22 mouse cellular contexts compared by ENCODE assay signal in genomic region chr11:77194762-77195161, GRCm38 (mm10). TPM values are rescaled to one million over a fixed set of nuclear protein-coding genes. Genes with fewer than 3 reads are reported as not detected.
A peak's percentile ranks its signal among the peaks of the same experiment; 100 is the strongest.
DNase-seq lines count a peak whose midpoint lies in the region; ATAC-seq and TF ChIP-seq lines count a peak whose summit lies in the region.
"Had no signal": no experiment of that assay in that cellular context is flagged by ENCODE, and none has a peak within 500 bp of the region (broad histone marks: within the 10 kb centered on the region; RNA-seq: fewer than 3 reads in every experiment).

No protein-coding gene starts in this region.

- no peaks in the 10 kb centered on the region for H3K79me2 ChIP-seq in liver, adult 2 months (ENCODE audit: control insufficient read depth, insufficient read depth, low read length)

- WGBS in heart, embryonic 12.5 days: 70% methylated on average over 1 of the region's 1 CpGs
- WGBS in heart, postnatal 0 days: 80% methylated on average over 1 of the region's 1 CpGs
- 24% methylated on average over 1 of the region's 1 CpGs for WGBS in liver, adult 2 months
- 54% methylated on average over 1 of the region's 1 CpGs for WGBS in liver, embryonic 12.5 days (ENCODE audit: insufficient replicate concordance)

- H3K4me2 ChIP-seq in heart, embryonic 12.5 days: no peak overlapping the region
- no peak overlapping the region for H3K4me2 ChIP-seq in heart, postnatal 0 days (ENCODE audit: low read depth, low read length)
- no peak overlapping the region for H3K4me2 ChIP-seq in liver, embryonic 12.5 days
- H3K4me2 ChIP-seq: embryonic facial prominence, embryonic 12.5 days; embryonic facial prominence, embryonic 15.5 days; hindbrain, embryonic 12.5 days; hindbrain, embryonic 15.5 days had no signal

- no peak for TF ChIP-seq POLR2A in liver, adult 2 months (IDR thresholded peaks at IDR 0.05; ENCODE audit: extremely low read depth, insufficient read depth, low read length)

- no peak for ATAC-seq in heart, embryonic 12.5 days (ENCODE audit: insufficient number of reproducible peaks, low FRiP score)
- ATAC-seq in heart, postnatal 0 days (ENCODE audit: insufficient read depth, low read depth): no peak
- ATAC-seq in liver, embryonic 12.5 days: no peak
- ATAC-seq: CD4-positive, CD25-positive, alpha-beta regulatory T cell, adult 4 months; forebrain, postnatal 0 days; intestine, postnatal 0 days had no signal

- H3K4me1 ChIP-seq in heart, embryonic 12.5 days (replicated peaks): peaks cover 22% of the 10 kb centered on the region
- peaks cover 24% of the 10 kb centered on the region for H3K4me1 ChIP-seq in heart, postnatal 0 days (ENCODE audit: control insufficient read depth, insufficient read depth)
- peaks cover 2% of the 10 kb centered on the region; the same call in 1 of the 2 replicates for H3K4me1 ChIP-seq in liver, adult 2 months (ENCODE audit: control insufficient read depth, insufficient read depth, low read length)
- H3K4me1 ChIP-seq in liver, embryonic 12.5 days: peaks cover 11% of the 10 kb centered on the region
- H3K4me1 ChIP-seq: embryonic facial prominence, embryonic 15.5 days; hindbrain, embryonic 15.5 days had no signal

- H3K27me3 ChIP-seq in heart, embryonic 12.5 days (replicated peaks): no peaks in the 10 kb centered on the region
- no peaks in the 10 kb centered on the region for H3K27me3 ChIP-seq in heart, postnatal 0 days (ENCODE audit: control insufficient read depth, insufficient read depth, low read length)
- no peaks in the 10 kb centered on the region for H3K27me3 ChIP-seq in liver, adult 2 months (ENCODE audit: control insufficient read depth, insufficient read depth, low read length)
- no peaks in the 10 kb centered on the region for H3K27me3 ChIP-seq in liver, embryonic 12.5 days (replicated peaks)
- H3K27me3 ChIP-seq: embryonic facial prominence, embryonic 12.5 days; embryonic facial prominence, embryonic 15.5 days; hindbrain, embryonic 12.5 days; hindbrain, embryonic 15.5 days had no signal

- no peaks in the 10 kb centered on the region for H3K9me3 ChIP-seq in heart, embryonic 12.5 days (replicated peaks)
- no peaks in the 10 kb centered on the region for H3K9me3 ChIP-seq in heart, postnatal 0 days (replicated peaks; ENCODE audit: control insufficient read depth, low read length)
- no peaks in the 10 kb centered on the region for H3K9me3 ChIP-seq in liver, embryonic 12.5 days (replicated peaks)
- H3K9me3 ChIP-seq: embryonic facial prominence, embryonic 12.5 days; embryonic facial prominence, embryonic 15.5 days; hindbrain, embryonic 12.5 days; hindbrain, embryonic 15.5 days had no signal

- no peak overlapping the region for H3K9ac ChIP-seq in heart, embryonic 12.5 days
- no peak overlapping the region for H3K9ac ChIP-seq in heart, postnatal 0 days (replicated peaks; ENCODE audit: low read depth, low read length)
- no peak overlapping the region for H3K9ac ChIP-seq in liver, adult 2 months (ENCODE audit: low read depth, low read length)
- H3K9ac ChIP-seq in liver, embryonic 12.5 days: no peak overlapping the region
- H3K9ac ChIP-seq: embryonic facial prominence, embryonic 12.5 days; embryonic facial prominence, embryonic 15.5 days; forebrain, postnatal 0 days; hindbrain, embryonic 12.5 days; hindbrain, embryonic 15.5 days had no signal

- H3K4me3 ChIP-seq in heart, embryonic 12.5 days: no peak overlapping the region
- H3K4me3 ChIP-seq in heart, postnatal 0 days (ENCODE audit: low read depth, low read length): no peak overlapping the region
- H3K4me3 ChIP-seq in liver, adult 2 months (ENCODE audit: insufficient read depth, low read depth, low read length): no peak overlapping the region
- H3K4me3 ChIP-seq in liver, embryonic 12.5 days: no peak overlapping the region
- H3K4me3 ChIP-seq: embryonic facial prominence, embryonic 12.5 days; embryonic facial prominence, embryonic 15.5 days; gastrocnemius, adult 2 months; heart, adult 2 months; hindbrain, embryonic 12.5 days; hindbrain, embryonic 15.5 days had no signal

- TF ChIP-seq CTCF in heart, postnatal 0 days (IDR thresholded peaks at IDR 0.05; ENCODE audit: low read depth): no peak
- TF ChIP-seq CTCF in liver, adult 2 months (IDR thresholded peaks at IDR 0.05; ENCODE audit: low read depth, low read length): no peak

- no peaks in the 10 kb centered on the region for H3K36me3 ChIP-seq in heart, embryonic 12.5 days
- no peaks in the 10 kb centered on the region for H3K36me3 ChIP-seq in heart, postnatal 0 days (replicated peaks; ENCODE audit: control insufficient read depth, insufficient read depth, low read length)
- no peaks in the 10 kb centered on the region for H3K36me3 ChIP-seq in liver, adult 2 months (ENCODE audit: control insufficient read depth, insufficient read depth, low read length)
- H3K36me3 ChIP-seq in liver, embryonic 12.5 days: no peaks in the 10 kb centered on the region
- H3K36me3 ChIP-seq: embryonic facial prominence, embryonic 12.5 days; embryonic facial prominence, embryonic 15.5 days; hindbrain, embryonic 12.5 days; hindbrain, embryonic 15.5 days had no signal

- TF ChIP-seq EP300 in heart, postnatal 0 days (IDR thresholded peaks at IDR 0.05; ENCODE audit: low read depth): no peak

- no peak for DNase-seq in heart, adult 18-20 months
- DNase-seq in heart, postnatal 0 days (ENCODE audit: low spot score): no peak
- DNase-seq in heart, postnatal 4 days: no peak
- DNase-seq in liver, adult 2 months (ENCODE audit: extremely low read depth, low read depth, low spot score): peak; percentile 80
- DNase-seq: adrenal gland, adult 2 months; adrenal gland, postnatal 14 days; cerebellum, adult 11 months; cerebellum, adult 2 months; cerebellum, adult 9-11 months; cerebellum, postnatal 25 days; forebrain, postnatal 0 days; gastrocnemius, adult 2 months; gastrocnemius, postnatal 14 days; heart, adult 2 months had no signal

- peak overlapping the region; percentile 60 for H3K27ac ChIP-seq in heart, embryonic 12.5 days (ENCODE audit: poor library complexity, severe bottlenecking)
- H3K27ac ChIP-seq in heart, postnatal 0 days (ENCODE audit: low read depth): peak overlapping the region; percentile 9
- no peak overlapping the region for H3K27ac ChIP-seq in liver, adult 2 months (replicated peaks; ENCODE audit: insufficient read depth, low read depth, low read length)
- no peak overlapping the region for H3K27ac ChIP-seq in liver, embryonic 12.5 days
- H3K27ac ChIP-seq: embryonic facial prominence, embryonic 12.5 days; embryonic facial prominence, embryonic 15.5 days; gastrocnemius, adult 2 months; heart, adult 2 months; hindbrain, embryonic 12.5 days; hindbrain, embryonic 15.5 days had no signal

RNA-seq across cellular contexts. Expression of gene Efcab5, which starts 6.0 kb away (rescaled TPM):
- 0.11 and 0.54 TPM in 2 replicates for polyA plus RNA-seq in heart, embryonic 12.5 days (2016; fragmentation: Nextera tagmentation; extraction: Ambion mirVana)
- under 1 TPM; 0.15 to 0.31 TPM for total RNA-seq in heart, adult 18-20 months (2021)
- total RNA-seq in heart, postnatal 0 days (2014; rRNA removed; ENCODE audit: low replicate concordance): 0.04 and 0.27 TPM in 2 replicates
- polyA plus RNA-seq in heart, postnatal 0 days (2015; fragmentation: Nextera tagmentation; extraction: Ambion mirVana): 0.25 and 0.29 TPM in 2 replicates
- total RNA-seq in heart, postnatal 4 days (2021): under 1 TPM; 0.41 to 0.76 TPM
- 0.07 and 0.09 TPM in 2 replicates for total RNA-seq in liver, adult 2 months (2014; rRNA removed)
- not detected in 2 replicates for polyA plus RNA-seq in liver, adult 2 months (2012; rRNA removed)
- polyA plus RNA-seq in liver, embryonic 12.5 days (2016; fragmentation: Nextera tagmentation; extraction: Ambion mirVana): 0.11 and 0.17 TPM in 2 replicates

RNA-seq across cellular contexts. Expression of gene Ssh2, which starts 21.3 kb away (rescaled TPM):
- 29.8 and 33.4 TPM in 2 replicates for polyA plus RNA-seq in heart, embryonic 12.5 days (2016; fragmentation: Nextera tagmentation; extraction: Ambion mirVana)
- total RNA-seq in heart, adult 18-20 months (2021): 10 to 100 TPM; 64.2 to 78.9 TPM
- total RNA-seq in heart, postnatal 0 days (2014; rRNA removed; ENCODE audit: low replicate concordance): 60.6 and 61.8 TPM in 2 replicates
- polyA plus RNA-seq in heart, postnatal 0 days (2015; fragmentation: Nextera tagmentation; extraction: Ambion mirVana): 17.9 and 21.0 TPM in 2 replicates
- 10 to 100 TPM; 92.1 to 98.9 TPM for total RNA-seq in heart, postnatal 4 days (2021)
- total RNA-seq in liver, adult 2 months (2014; rRNA removed): 19.8 and 20.1 TPM in 2 replicates
- polyA plus RNA-seq in liver, adult 2 months (2012; rRNA removed): 3.4 and 3.7 TPM in 2 replicates
- polyA plus RNA-seq in liver, embryonic 12.5 days (2016; fragmentation: Nextera tagmentation; extraction: Ambion mirVana): 6.8 and 7.9 TPM in 2 replicates

Comparison
In these comparisons a context has a peak if more than half of its experiments do, and no peak if none do; other contexts are left out.
1. H3K27ac ChIP-seq: peak in heart, embryonic 12.5 days (single experiment) and heart, postnatal 0 days (single experiment); none in liver, adult 2 months (single experiment) and liver, embryonic 12.5 days (single experiment).